Mouse (Mus musculus): ENCODE measurements around the gene Antxr1. TPM values are rescaled to one million over a fixed set of nuclear protein-coding genes. Genes with fewer than 3 reads are reported as not detected.

Gene Antxr1
- polyA plus RNA-seq, 1 experiment from 2014 or later, result 8.5 TPM

GRCm38 (mm10) chr6:87304486-87304885 lies 31.1 kb downstream of the Antxr1 start:
- Histone ChIP-seq H3K4me2 (ENCODE audit: low read length) (no peak overlapping the region), H3K36me3 (ENCODE audit: control insufficient read depth, insufficient read depth, low read length) (0 out of 2 replicates have a peak, but pooled peaks cover 14% of the 10 kb centered on the region), H3K9ac (ENCODE audit: low read length) (no peak overlapping the region), H3K4me1 (replicated peaks; ENCODE audit: control insufficient read depth, insufficient read depth, low read length) (no peaks in the 10 kb centered on the region), H3K9me3 (ENCODE audit: control insufficient read depth, low read length) (no peaks in the 10 kb centered on the region), H3K27ac (ENCODE audit: low read depth) (no peak overlapping the region), H3K27me3 (replicated peaks; ENCODE audit: control insufficient read depth, insufficient read depth, low read length) (no peaks in the 10 kb centered on the region), H3K4me3 (ENCODE audit: low read depth, low read length) (no peak overlapping the region)
- ATAC-seq (replicated peaks; ENCODE audit: low FRiP score, low TSS enrichment, low read depth) (no peak), DNase-seq (ENCODE audit: low spot score) (no peak)
- WGBS, result 91% methylated on average over 8 of the region's 8 CpGs

DNA sequence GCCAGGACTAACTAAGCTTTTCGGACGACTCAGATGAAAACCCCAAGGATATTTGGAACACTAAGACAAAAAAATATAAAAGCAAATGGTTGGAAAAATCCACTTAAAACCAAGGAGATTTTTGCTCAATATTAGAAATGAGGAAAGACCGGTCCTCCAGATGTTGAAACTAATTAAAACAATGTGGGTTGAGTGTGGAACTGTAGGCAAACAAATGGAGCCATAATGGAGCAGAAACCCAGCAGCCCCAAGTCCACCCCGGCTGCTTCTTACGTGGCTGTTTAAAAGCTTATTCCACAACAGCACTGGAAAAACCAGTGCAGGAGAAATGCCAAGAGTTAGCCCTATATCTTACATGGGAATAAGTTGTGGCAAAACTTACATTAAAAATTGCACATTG lies 32.9 kb downstream of the Antxr1 start:
- Histone ChIP-seq H3K36me3 (ENCODE audit: control insufficient read depth, insufficient read depth, low read length) (0 out of 2 replicates have a peak, but pooled peaks cover 9% of the 10 kb centered on the region), H3K4me3 (ENCODE audit: low read depth, low read length) (no peak overlapping the region), H3K4me1 (replicated peaks; ENCODE audit: control insufficient read depth, insufficient read depth, low read length) (no peaks in the 10 kb centered on the region), H3K4me2 (ENCODE audit: low read length) (no peak overlapping the region), H3K9ac (ENCODE audit: low read length) (no peak overlapping the region), H3K27ac (ENCODE audit: low read depth) (no peak overlapping the region), H3K27me3 (replicated peaks; ENCODE audit: control insufficient read depth, insufficient read depth, low read length) (no peaks in the 10 kb centered on the region), H3K9me3 (ENCODE audit: control insufficient read depth, low read length) (no peaks in the 10 kb centered on the region)
- 74% methylated on average over 5 of the region's 5 CpGs for WGBS
- DNase-seq (ENCODE audit: low spot score) (no peak), ATAC-seq (replicated peaks; ENCODE audit: low FRiP score, low TSS enrichment, low read depth) (no peak)

GRCm38 (mm10) chr6:87301991-87302390 lies 33.6 kb downstream of the Antxr1 start:
- Histone ChIP-seq H3K4me1 (replicated peaks; ENCODE audit: control insufficient read depth, insufficient read depth, low read length) (no peaks in the 10 kb centered on the region), H3K9me3 (ENCODE audit: control insufficient read depth, low read length) (no peaks in the 10 kb centered on the region), H3K4me2 (ENCODE audit: low read length) (no peak overlapping the region), H3K27me3 (replicated peaks; ENCODE audit: control insufficient read depth, insufficient read depth, low read length) (no peaks in the 10 kb centered on the region), H3K36me3 (ENCODE audit: control insufficient read depth, insufficient read depth, low read length) (0 out of 2 replicates have a peak, but pooled peaks cover 2% of the 10 kb centered on the region), H3K4me3 (ENCODE audit: low read depth, low read length) (no peak overlapping the region), H3K27ac (ENCODE audit: low read depth) (no peak overlapping the region), H3K9ac (ENCODE audit: low read length) (no peak overlapping the region)
- WGBS, result 45% methylated on average over 4 of the region's 4 CpGs
- DNase-seq (ENCODE audit: low spot score), result no peak
- ATAC-seq (replicated peaks; ENCODE audit: low FRiP score, low TSS enrichment, low read depth), result no peak

- no peak for DNase-seq (ENCODE audit: low spot score)
- H3K27ac ChIP-seq (ENCODE audit: low read depth), result no peak overlapping the region
- no peak for ATAC-seq (replicated peaks; ENCODE audit: low FRiP score, low TSS enrichment, low read depth)
- 86% methylated on average over 3 of the region's 3 CpGs for WGBS
- no peaks in the 10 kb centered on the region for H3K4me1 ChIP-seq (replicated peaks; ENCODE audit: control insufficient read depth, insufficient read depth, low read length)
- no peaks in the 10 kb centered on the region for H3K36me3 ChIP-seq (ENCODE audit: control insufficient read depth, insufficient read depth, low read length)
- 0 out of 2 replicates have a peak, but pooled peaks cover 7% of the 10 kb centered on the region for H3K9me3 ChIP-seq (ENCODE audit: control insufficient read depth, low read length)
- no peaks in the 10 kb centered on the region for H3K27me3 ChIP-seq (replicated peaks; ENCODE audit: control insufficient read depth, insufficient read depth, low read length)
- H3K9ac ChIP-seq (ENCODE audit: low read length), result no peak overlapping the region
- no peak overlapping the region for H3K4me2 ChIP-seq (ENCODE audit: low read length)
- H3K4me3 ChIP-seq (ENCODE audit: low read depth, low read length), result no peak overlapping the region
Observed at GRCm38 (mm10) chr6:87294904-87295303, 40.7 kb downstream of the Antxr1 start.

DNA sequence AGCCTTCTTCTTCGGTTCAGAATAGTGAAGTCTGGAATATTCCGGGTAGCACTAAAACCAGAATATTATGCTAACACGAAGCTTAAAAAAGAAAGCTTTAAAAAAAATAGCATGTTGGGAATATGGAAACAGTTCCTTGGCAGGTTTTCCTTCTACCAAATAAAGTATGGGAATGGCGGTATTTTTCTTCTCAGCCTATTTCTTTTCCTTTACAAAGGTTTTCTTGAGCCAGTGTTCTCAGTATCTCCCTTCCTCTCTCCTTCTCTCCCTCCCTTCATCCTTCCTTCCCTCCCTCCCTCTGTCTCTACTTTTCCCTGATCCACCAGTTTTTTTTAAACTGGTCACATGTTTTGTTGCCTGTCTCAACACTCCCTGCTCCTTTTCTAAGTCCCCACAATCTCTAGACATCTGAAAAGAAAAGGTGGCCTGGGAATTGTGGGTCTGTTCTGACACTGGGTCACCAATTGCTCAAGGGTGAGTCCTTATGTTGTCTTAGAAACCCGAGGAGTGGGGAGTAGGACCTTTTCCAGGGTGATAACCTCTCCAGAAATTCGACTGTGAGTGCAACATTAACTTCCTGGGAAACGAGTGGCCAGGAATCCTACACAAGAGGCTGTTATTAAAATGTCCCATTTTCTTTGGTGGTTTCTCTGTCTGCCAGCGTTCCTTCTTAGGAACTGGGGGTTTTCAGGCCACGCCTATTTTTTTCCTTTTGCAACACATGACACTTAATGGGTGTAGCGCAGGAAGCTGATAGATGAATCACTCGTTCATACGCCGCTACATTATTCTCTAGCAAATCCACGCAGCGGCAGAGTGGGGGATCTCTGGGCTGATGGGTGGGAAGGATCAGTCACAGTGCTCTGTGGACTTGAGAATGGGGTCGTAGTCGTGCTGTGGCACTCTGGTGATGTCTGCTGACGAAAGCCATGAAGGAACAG lies 42.4 kb downstream of the Antxr1 start:
- H3K9me3 ChIP-seq (ENCODE audit: control insufficient read depth, low read length), result 0 out of 2 replicates have a peak, but pooled peaks cover 7% of the 10 kb centered on the region
- H3K9ac ChIP-seq (ENCODE audit: low read length), result no peak overlapping the region
- no peaks in the 10 kb centered on the region for H3K36me3 ChIP-seq (ENCODE audit: control insufficient read depth, insufficient read depth, low read length)
- DNase-seq (ENCODE audit: low spot score), result no peak
- H3K4me3 ChIP-seq (ENCODE audit: low read depth, low read length), result no peak overlapping the region
- WGBS, result 82% methylated on average over 18 of the region's 18 CpGs
- no peak overlapping the region for H3K27ac ChIP-seq (ENCODE audit: low read depth)
- no peak overlapping the region for H3K4me2 ChIP-seq (ENCODE audit: low read length)
- no peaks in the 10 kb centered on the region for H3K27me3 ChIP-seq (replicated peaks; ENCODE audit: control insufficient read depth, insufficient read depth, low read length)
- no peak for ATAC-seq (replicated peaks; ENCODE audit: low FRiP score, low TSS enrichment, low read depth)
- H3K4me1 ChIP-seq (replicated peaks; ENCODE audit: control insufficient read depth, insufficient read depth, low read length), result no peaks in the 10 kb centered on the region

DNA sequence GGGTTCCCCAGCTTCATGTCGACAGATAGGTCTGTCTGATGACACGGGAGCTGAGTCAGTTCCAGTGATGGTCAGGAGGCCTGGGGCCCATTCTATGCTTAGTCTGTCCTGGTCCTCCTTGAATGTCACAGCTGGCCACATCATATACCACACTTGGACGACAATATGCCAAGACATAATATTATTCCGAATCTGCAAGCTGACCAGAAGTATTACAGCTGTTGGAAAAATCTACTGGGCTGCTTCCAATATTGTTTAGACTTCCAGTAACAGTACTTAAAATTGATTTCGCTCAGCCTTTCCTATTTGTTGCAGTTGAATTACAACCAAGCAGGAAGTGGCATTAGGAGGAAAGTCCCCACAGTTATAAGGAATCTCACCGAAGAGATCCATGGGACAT lies 48.4 kb downstream of the Antxr1 start:
- 78% methylated on average over 6 of the region's 6 CpGs for WGBS
- H3K4me1 ChIP-seq (replicated peaks; ENCODE audit: control insufficient read depth, insufficient read depth, low read length), result peaks cover 12% of the 10 kb centered on the region; the same call in 1 of the 2 replicates
- ATAC-seq (replicated peaks; ENCODE audit: low FRiP score, low TSS enrichment, low read depth) (no peak), DNase-seq (ENCODE audit: low spot score) (no peak)
- H3K36me3 ChIP-seq (ENCODE audit: control insufficient read depth, insufficient read depth, low read length), result peaks cover 4% of the 10 kb centered on the region; the same call in 1 of the 2 replicates
- H3K9ac ChIP-seq (ENCODE audit: low read length), result no peak overlapping the region
- H3K4me3 ChIP-seq (ENCODE audit: low read depth, low read length), result no peak overlapping the region
- no peaks in the 10 kb centered on the region for H3K27me3 ChIP-seq (replicated peaks; ENCODE audit: control insufficient read depth, insufficient read depth, low read length)
- no peak overlapping the region for H3K4me2 ChIP-seq (ENCODE audit: low read length)
- H3K27ac ChIP-seq (ENCODE audit: low read depth), result no peak overlapping the region
- H3K9me3 ChIP-seq (ENCODE audit: control insufficient read depth, low read length), result 0 out of 2 replicates have a peak, but pooled peaks cover 7% of the 10 kb centered on the region

- peak overlapping the region; percentile 70 for H3K27ac ChIP-seq (ENCODE audit: low read depth)
Observed at GRCm38 (mm10) chr6:87285365-87285749, 50.3 kb downstream of the Antxr1 start.

GRCm38 (mm10) chr6:87284716-87285364 lies 50.8 kb downstream of the Antxr1 start:
- Histone ChIP-seq H3K4me2 (ENCODE audit: low read length) (no peak overlapping the region), H3K9ac (ENCODE audit: low read length) (no peak overlapping the region), H3K9me3 (ENCODE audit: control insufficient read depth, low read length) (no peaks in the 10 kb centered on the region), H3K4me3 (ENCODE audit: low read depth, low read length) (no peak overlapping the region), H3K36me3 (ENCODE audit: control insufficient read depth, insufficient read depth, low read length) (peaks cover 4% of the 10 kb centered on the region; the same call in 1 of the 2 replicates), H3K4me1 (replicated peaks; ENCODE audit: control insufficient read depth, insufficient read depth, low read length) (peaks cover 18% of the 10 kb centered on the region; the same call in 1 of the 2 replicates), H3K27me3 (replicated peaks; ENCODE audit: control insufficient read depth, insufficient read depth, low read length) (no peaks in the 10 kb centered on the region), H3K27ac (ENCODE audit: low read depth) (peak overlapping the region; percentile 70; the same call in 1 of the 2 replicates)
- ATAC-seq (replicated peaks; ENCODE audit: low FRiP score, low TSS enrichment, low read depth), result no peak
- WGBS, result 50% methylated on average over 11 of the region's 11 CpGs
- no peak for DNase-seq (ENCODE audit: low spot score)

More at GRCm38 (mm10) chr6:87285365-87285749, 50.3 kb downstream of the Antxr1 start:
- no peak overlapping the region for H3K4me2 ChIP-seq (ENCODE audit: low read length)
- no peaks in the 10 kb centered on the region for H3K9me3 ChIP-seq (ENCODE audit: control insufficient read depth, low read length)
- ATAC-seq (replicated peaks; ENCODE audit: low FRiP score, low TSS enrichment, low read depth), result no peak
- WGBS, result 50% methylated on average over 7 of the region's 7 CpGs
- peaks cover 18% of the 10 kb centered on the region; the same call in 1 of the 2 replicates for H3K4me1 ChIP-seq (replicated peaks; ENCODE audit: control insufficient read depth, insufficient read depth, low read length)
- H3K9ac ChIP-seq (ENCODE audit: low read length), result no peak overlapping the region
- no peak overlapping the region for H3K4me3 ChIP-seq (ENCODE audit: low read depth, low read length)
- no peaks in the 10 kb centered on the region for H3K27me3 ChIP-seq (replicated peaks; ENCODE audit: control insufficient read depth, insufficient read depth, low read length)
- DNase-seq (ENCODE audit: low spot score), result no peak
- peaks cover 4% of the 10 kb centered on the region; the same call in 1 of the 2 replicates for H3K36me3 ChIP-seq (ENCODE audit: control insufficient read depth, insufficient read depth, low read length)

Measured in intestine, embryonic 14.5 days (tissue).